Mouse (Mus musculus) forebrain, embryonic 16.5 days (tissue): ENCODE results near the gene Ppp1r11. TPM values are rescaled to one million over a fixed set of nuclear protein-coding genes. Genes with fewer than 3 reads are reported as not detected.
"Not testable (repeated sequence)": the region's sequence is repeated elsewhere in the genome, so short reads cannot be mapped to it uniquely, and the experiment has no call there.

Experiments used
- ATAC-seq: fragments of 200-750 bp; cut with Nextera tagmentation; 2 replicates; pipeline ENCODE4 v1.8.0; 2017; ENCODE audit warnings: mild to moderate bottlenecking, moderate library complexity
- H3K27ac ChIP-seq: fragments of 300-500 bp; sonication (generic); 2 replicates; pipeline ENCODE4 v1.5.1; 2014; ENCODE audit warnings: low read length, control low read depth
- H3K27me3 ChIP-seq: fragments of 300-500 bp; sonication (generic); replicated peaks from 2 replicates; pipeline ENCODE4 v1.6.1; 2014; ENCODE audit warnings: low read length; ENCODE audit not compliant: control insufficient read depth, insufficient read depth
- H3K36me3 ChIP-seq: fragments of 300-500 bp; sonication (generic); 2 replicates; pipeline ENCODE4 v1.6.1; 2014; ENCODE audit not compliant: control insufficient read depth, insufficient read depth
- H3K4me1 ChIP-seq: fragments of 300-500 bp; sonication (generic); replicated peaks from 2 replicates; pipeline ENCODE4 v1.6.1; 2014; ENCODE audit warnings: low read length; ENCODE audit not compliant: control insufficient read depth, insufficient read depth
- H3K4me2 ChIP-seq: fragments of 300-500 bp; sonication (generic); 2 replicates; pipeline ENCODE4 v1.6.1; 2014; ENCODE audit warnings: mild to moderate bottlenecking, low read length, control low read depth
- H3K4me3 ChIP-seq: fragments of 300-500 bp; sonication (generic); replicated peaks from 2 replicates; pipeline ENCODE4 v1.5.1; 2014; ENCODE audit warnings: mild to moderate bottlenecking, low read length, control low read depth
- H3K9ac ChIP-seq: fragments of 300-500 bp; sonication (generic); replicated peaks from 2 replicates; pipeline ENCODE4 v1.6.1; 2014; ENCODE audit warnings: low read depth, low read length, control low read depth
- H3K9me3 ChIP-seq: fragments of 300-500 bp; sonication (generic); 2 replicates; pipeline ENCODE4 v1.6.1; 2016; ENCODE audit warnings: low read length; ENCODE audit not compliant: control insufficient read depth
- WGBS: fragments of 180-500 bp; shearing (Covaris S2); extraction: QIAGEN DNeasy Blood & Tissue Kit; methylation state at CpG from one replicate; pipeline ENCODE4 v1.1.7; 2014; 5-methylcytosine and 5-hydroxymethylcytosine counted together
- polyA plus RNA-seq: library from polyadenylated mRNA; unstranded; fragments of >200 nt; fragmentation: Nextera tagmentation; extraction: Ambion mirVana; gene quantifications from 2 replicates; pipeline ENCODE4 v1.2.1, GENCODE M21; 2015

Ppp1r11 gene
- polyA plus RNA-seq, 1 experiment from 2014 or later: 146 TPM

- H3K9me3 ChIP-seq, H3K27ac ChIP-seq, ATAC-seq, H3K4me2 ChIP-seq, H3K9ac ChIP-seq, H3K36me3 ChIP-seq, H3K4me1 ChIP-seq, H3K4me3 ChIP-seq: not testable (repeated sequence)
- 89% methylated on average over 5 of the region's 6 CpGs for WGBS
- H3K27me3 ChIP-seq: peaks cover 19% of the 10 kb centered on the region
Measured at GRCm38 (mm10) chr17:36990630-36991029, 39.1 kb upstream of the Ppp1r11 start.

GRCm38 (mm10) chr17:36989437-36989836 lies 37.9 kb upstream of the Ppp1r11 start, which contains the start of gene H2-M5:
TSS of gene H2-M5 (minus strand) at chr17:36989537.
- H3K36me3 ChIP-seq: no peaks in the 10 kb centered on the region
- no peak for ATAC-seq
- no peak within 1 kb of the TSS for H3K9ac ChIP-seq
- no peak within 1 kb of the TSS for H3K27ac ChIP-seq
- WGBS: 20% methylated on average over 5 of the region's 5 CpGs
- peaks cover 19% of the 10 kb centered on the region for H3K27me3 ChIP-seq
- H3K4me3 ChIP-seq: 0 out of 2 replicates have a peak within 1 kb of the TSS, but pooled peaks have one; percentile 9
- peak within 1 kb of the TSS; percentile 5; the same call in 1 of the 2 replicates for H3K4me2 ChIP-seq
- no peaks in the 10 kb centered on the region for H3K9me3 ChIP-seq
- H3K4me1 ChIP-seq: no peaks in the 10 kb centered on the region

- H3K36me3 ChIP-seq: no peaks in the 10 kb centered on the region
- H3K9ac ChIP-seq: no peak overlapping the region
- WGBS: 6% methylated on average over 24 of the region's 24 CpGs
- H3K4me2 ChIP-seq: peak overlapping the region; percentile 5; the same call in 1 of the 2 replicates
- H3K9me3 ChIP-seq: no peaks in the 10 kb centered on the region
- no peak overlapping the region for H3K27ac ChIP-seq
- H3K4me3 ChIP-seq: 0 out of 2 replicates have a peak overlapping the region, but pooled peaks have one; percentile 9
- peaks cover 19% of the 10 kb centered on the region for H3K27me3 ChIP-seq
- H3K4me1 ChIP-seq: no peaks in the 10 kb centered on the region
- 0 out of 2 replicates have a peak, but pooled peaks have one; percentile 12 for ATAC-seq
Measured at GRCm38 (mm10) chr17:36988475-36988874, 36.9 kb upstream of the Ppp1r11 start.

GRCm38 (mm10) chr17:36982253-36983155 lies 31.0 kb upstream of the Ppp1r11 start:
- no peak for ATAC-seq
- H3K4me3 ChIP-seq: no peak overlapping the region
- H3K36me3 ChIP-seq: no peaks in the 10 kb centered on the region
- WGBS: 40% methylated on average over 5 of the region's 5 CpGs
- no peak overlapping the region for H3K4me2 ChIP-seq
- no peak overlapping the region for H3K27ac ChIP-seq
- no peak overlapping the region for H3K9ac ChIP-seq
- peaks cover 3% of the 10 kb centered on the region; the same call in 1 of the 2 replicates for H3K27me3 ChIP-seq
- no peaks in the 10 kb centered on the region for H3K4me1 ChIP-seq
- H3K9me3 ChIP-seq: no peaks in the 10 kb centered on the region

- Histone ChIP-seq H3K9me3 (no peaks in the 10 kb centered on the region), H3K9ac (no peak overlapping the region), H3K27me3 (no peaks in the 10 kb centered on the region), H3K27ac (no peak overlapping the region), H3K36me3 (no peaks in the 10 kb centered on the region), H3K4me2 (no peak overlapping the region), H3K4me1 (no peaks in the 10 kb centered on the region), H3K4me3 (no peak overlapping the region)
- WGBS: 5% methylated on average over 4 of the region's 4 CpGs
- ATAC-seq: no peak
Measured at GRCm38 (mm10) chr17:36981845-36982244, 30.3 kb upstream of the Ppp1r11 start.

GRCm38 (mm10) chr17:36981221-36981813 lies 29.8 kb upstream of the Ppp1r11 start, which contains the start of gene 2410137M14Rik:
TSS of gene 2410137M14Rik (minus strand) at chr17:36981237.
- Histone ChIP-seq H3K4me2 (no peak within 1 kb of the TSS), H3K4me1 (no peaks in the 10 kb centered on the region), H3K4me3 (no peak within 1 kb of the TSS), H3K9me3 (no peaks in the 10 kb centered on the region), H3K36me3 (no peaks in the 10 kb centered on the region), H3K27me3 (no peaks in the 10 kb centered on the region), H3K9ac (no peak within 1 kb of the TSS), H3K27ac (no peak within 1 kb of the TSS)
- WGBS: 10% methylated on average over 18 of the region's 18 CpGs
- no peak for ATAC-seq

GRCm38 (mm10) chr17:36973271-36973787 lies 21.8 kb upstream of the Ppp1r11 start:
- Histone ChIP-seq H3K4me2 (no peak overlapping the region), H3K9me3 (no peaks in the 10 kb centered on the region), H3K27me3 (no peaks in the 10 kb centered on the region), H3K4me3 (no peak overlapping the region), H3K27ac (no peak overlapping the region), H3K4me1 (no peaks in the 10 kb centered on the region), H3K36me3 (no peaks in the 10 kb centered on the region), H3K9ac (no peak overlapping the region)
- 79% methylated on average over 8 of the region's 8 CpGs for WGBS
- ATAC-seq: no peak

- H3K4me1 ChIP-seq: no peaks in the 10 kb centered on the region
- H3K4me2 ChIP-seq: no peak overlapping the region
- no peaks in the 10 kb centered on the region for H3K36me3 ChIP-seq
- no peak overlapping the region for H3K27ac ChIP-seq
- no peak for ATAC-seq
- WGBS: 87% methylated on average over 3 of the region's 3 CpGs
- H3K9ac ChIP-seq: no peak overlapping the region
- H3K4me3 ChIP-seq: no peak overlapping the region
- H3K9me3 ChIP-seq: no peaks in the 10 kb centered on the region
- no peaks in the 10 kb centered on the region for H3K27me3 ChIP-seq
Measured at GRCm38 (mm10) chr17:36972791-36973190, 21.2 kb upstream of the Ppp1r11 start.

GRCm38 (mm10) chr17:36971172-36971850 lies 19.8 kb upstream of the Ppp1r11 start:
- ATAC-seq: no peak
- H3K9ac ChIP-seq: no peak overlapping the region
- no peak overlapping the region for H3K27ac ChIP-seq
- no peaks in the 10 kb centered on the region for H3K36me3 ChIP-seq
- no peaks in the 10 kb centered on the region for H3K9me3 ChIP-seq
- H3K4me1 ChIP-seq: no peaks in the 10 kb centered on the region
- no peaks in the 10 kb centered on the region for H3K27me3 ChIP-seq
- no peak overlapping the region for H3K4me2 ChIP-seq
- 88% methylated on average over 6 of the region's 6 CpGs for WGBS
- no peak overlapping the region for H3K4me3 ChIP-seq
